Mouse (Mus musculus): ENCODE data around the gene Nmt1. TPM values are rescaled to one million over a fixed set of nuclear protein-coding genes. Genes with fewer than 3 reads are reported as not detected.

The Nmt1 gene
- polyA plus RNA-seq, 1 experiment from 2014 or later: 52.2 TPM

DNA sequence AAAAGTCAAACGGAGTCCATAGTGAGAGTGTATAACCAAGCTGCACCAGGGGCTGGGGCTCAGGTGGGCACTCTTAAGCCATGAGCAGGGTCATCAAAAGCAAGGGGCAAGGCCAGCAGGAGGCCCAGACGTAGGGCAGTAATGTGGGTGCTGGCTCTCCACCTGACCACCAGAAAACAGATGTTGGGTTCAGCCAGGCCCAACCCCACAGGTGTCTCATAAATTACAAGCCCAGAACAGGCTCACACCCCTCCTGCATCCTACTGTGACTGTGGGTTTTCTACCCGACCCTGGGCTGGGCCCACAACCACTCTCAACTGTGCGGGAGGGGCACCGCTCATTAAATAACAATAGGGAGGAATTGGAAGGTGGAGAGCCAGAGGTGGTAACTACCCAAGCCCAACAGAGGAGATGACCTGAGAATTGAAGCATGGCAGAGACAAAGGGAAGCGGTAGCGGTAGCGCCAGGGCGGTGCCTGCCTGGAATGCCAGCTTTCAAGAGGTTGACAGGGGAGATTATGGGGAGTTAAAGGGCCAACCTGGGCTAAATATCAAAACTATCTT is 67.2 kb downstream of the Nmt1 start:
- Histone ChIP-seq H3K27ac (peak overlapping the region; percentile 76), H3K9me3 (no peaks in the 10 kb centered on the region), H3K27me3 (replicated peaks) (peaks cover under 1% of the 10 kb centered on the region; the same call in 1 of the 2 replicates), H3K4me3 (replicated peaks) (no peak overlapping the region), H3K9ac (no peak overlapping the region), H3K4me1 (peaks cover 12% of the 10 kb centered on the region), H3K4me2 (no peak overlapping the region), H3K36me3 (no peaks in the 10 kb centered on the region)
- 68% methylated on average over 9 of the region's 9 CpGs for WGBS
- no peak for ATAC-seq (ENCODE audit: insufficient read depth, low FRiP score, low read depth)

GRCm38 (mm10) chr11:103095801-103096200 is 67.8 kb downstream of the Nmt1 start:
- H3K9me3 ChIP-seq: no peaks in the 10 kb centered on the region
- H3K27ac ChIP-seq: no peak overlapping the region
- 92% methylated on average over 6 of the region's 6 CpGs for WGBS
- no peaks in the 10 kb centered on the region for H3K36me3 ChIP-seq
- H3K27me3 ChIP-seq (replicated peaks): peaks cover 3% of the 10 kb centered on the region; the same call in 1 of the 2 replicates
- H3K9ac ChIP-seq: no peak overlapping the region
- no peak for ATAC-seq (ENCODE audit: insufficient read depth, low FRiP score, low read depth)
- H3K4me3 ChIP-seq (replicated peaks): no peak overlapping the region
- no peak overlapping the region for H3K4me2 ChIP-seq
- peaks cover 16% of the 10 kb centered on the region for H3K4me1 ChIP-seq

GRCm38 (mm10) chr11:103096979-103097894 is 69.2 kb downstream of the Nmt1 start:
- Histone ChIP-seq H3K4me3 (replicated peaks) (0 out of 2 replicates have a peak overlapping the region, but pooled peaks have one; percentile 5), H3K36me3 (no peaks in the 10 kb centered on the region), H3K9ac (no peak overlapping the region), H3K4me2 (peak overlapping the region; percentile 48), H3K9me3 (no peaks in the 10 kb centered on the region), H3K27ac (peak overlapping the region; percentile 80), H3K4me1 (peaks cover 31% of the 10 kb centered on the region), H3K27me3 (replicated peaks) (peaks cover 10% of the 10 kb centered on the region; the same call in 1 of the 2 replicates)
- no peak for ATAC-seq (ENCODE audit: insufficient read depth, low FRiP score, low read depth)
- WGBS: 18% methylated on average over 22 of the region's 22 CpGs

- H3K4me3 ChIP-seq (replicated peaks): no peak overlapping the region
- 83% methylated on average over 11 of the region's 11 CpGs for WGBS
- no peak for ATAC-seq (ENCODE audit: insufficient read depth, low FRiP score, low read depth)
- H3K4me1 ChIP-seq: peaks cover 38% of the 10 kb centered on the region
- H3K27ac ChIP-seq: no peak overlapping the region
- peaks cover 10% of the 10 kb centered on the region; the same call in 1 of the 2 replicates for H3K27me3 ChIP-seq (replicated peaks)
- no peaks in the 10 kb centered on the region for H3K36me3 ChIP-seq
- H3K4me2 ChIP-seq: no peak overlapping the region
- H3K9ac ChIP-seq: no peak overlapping the region
- no peaks in the 10 kb centered on the region for H3K9me3 ChIP-seq
Observed at GRCm38 (mm10) chr11:103098531-103099190, 70.7 kb downstream of the Nmt1 start.

GRCm38 (mm10) chr11:103099352-103099940 is 71.5 kb downstream of the Nmt1 start:
- Histone ChIP-seq H3K4me3 (replicated peaks) (no peak overlapping the region), H3K4me1 (peaks cover 40% of the 10 kb centered on the region), H3K9ac (no peak overlapping the region), H3K9me3 (no peaks in the 10 kb centered on the region), H3K4me2 (no peak overlapping the region), H3K27ac (no peak overlapping the region), H3K36me3 (no peaks in the 10 kb centered on the region), H3K27me3 (replicated peaks) (peaks cover 10% of the 10 kb centered on the region; the same call in 1 of the 2 replicates)
- 68% methylated on average over 12 of the region's 12 CpGs for WGBS
- ATAC-seq (ENCODE audit: insufficient read depth, low FRiP score, low read depth): no peak

DNA sequence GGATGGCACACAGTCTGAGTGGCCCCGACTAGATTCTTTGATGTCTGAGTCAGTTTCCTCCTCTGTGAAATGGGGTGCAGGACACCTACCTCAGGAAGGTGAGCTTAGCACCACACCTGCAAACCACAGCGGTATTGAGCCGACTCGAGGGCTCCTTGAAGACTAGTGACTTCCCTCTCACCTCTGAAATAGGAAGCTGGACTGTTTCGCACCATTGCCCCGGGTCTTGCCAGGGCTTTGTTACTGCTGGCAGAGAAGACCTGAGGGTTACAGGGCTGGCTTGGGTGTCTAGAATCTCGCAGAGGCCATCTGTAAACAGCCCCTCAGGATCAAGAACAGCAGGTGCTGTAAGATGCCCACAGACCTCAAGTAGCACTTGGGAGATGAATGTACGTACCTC is 72.4 kb downstream of the Nmt1 start:
- H3K4me1 ChIP-seq: peaks cover 40% of the 10 kb centered on the region
- no peak for ATAC-seq (ENCODE audit: insufficient read depth, low FRiP score, low read depth)
- H3K4me3 ChIP-seq (replicated peaks): no peak overlapping the region
- no peak overlapping the region for H3K9ac ChIP-seq
- no peak overlapping the region for H3K27ac ChIP-seq
- no peaks in the 10 kb centered on the region for H3K36me3 ChIP-seq
- H3K9me3 ChIP-seq: no peaks in the 10 kb centered on the region
- H3K27me3 ChIP-seq (replicated peaks): peaks cover 10% of the 10 kb centered on the region; the same call in 1 of the 2 replicates
- WGBS: 73% methylated on average over 8 of the region's 8 CpGs
- no peak overlapping the region for H3K4me2 ChIP-seq

DNA sequence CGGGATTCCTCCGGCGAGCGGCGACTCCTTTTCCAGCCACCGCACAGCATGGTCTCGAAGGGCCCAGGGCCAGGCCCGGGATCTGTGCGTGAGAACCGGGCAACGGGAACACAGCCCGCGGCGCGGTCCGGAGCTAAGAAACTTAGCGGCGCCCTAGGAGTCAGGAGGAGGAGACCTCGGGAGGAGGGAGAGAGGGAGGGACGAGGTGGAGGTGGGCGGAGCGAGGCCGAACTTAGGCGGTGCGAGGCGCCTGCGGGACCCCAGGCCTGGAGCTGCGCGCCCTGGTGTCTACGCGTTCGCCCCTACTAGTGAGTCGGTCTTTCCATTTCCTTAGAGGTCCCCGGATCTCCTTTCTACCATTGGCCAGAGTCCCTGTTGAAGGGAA is 73.5 kb downstream of the Nmt1 start, which contains the start of the genes Plcd3 and Acbd4:
Gene Plcd3 (minus strand): TSS at position 178 of the 385 bp plus-strand sequence.
Gene Acbd4 (plus strand): TSS at position 202 of the 385 bp plus-strand sequence.
- no peaks in the 10 kb centered on the region for H3K36me3 ChIP-seq
- H3K27ac ChIP-seq: 0 out of 2 replicates have a peak within 1 kb of the TSS, but pooled peaks have one; percentile 32
- H3K4me1 ChIP-seq: peaks cover 40% of the 10 kb centered on the region
- 0% methylated on average over 34 of the region's 34 CpGs for whole genome bisulfite sequencing
- H3K4me2 ChIP-seq: peak within 1 kb of the TSS; percentile 89
- H3K9ac ChIP-seq: peak within 1 kb of the TSS; percentile 26
- H3K4me3 ChIP-seq (replicated peaks): peak within 1 kb of the TSS; percentile 62
- H3K27me3 ChIP-seq (replicated peaks): peaks cover 10% of the 10 kb centered on the region; the same call in 1 of the 2 replicates
- no peaks in the 10 kb centered on the region for H3K9me3 ChIP-seq
- ATAC-seq (ENCODE audit: insufficient read depth, low FRiP score, low read depth): peak; percentile 54; the same call in 1 of the 2 replicates

DNA sequence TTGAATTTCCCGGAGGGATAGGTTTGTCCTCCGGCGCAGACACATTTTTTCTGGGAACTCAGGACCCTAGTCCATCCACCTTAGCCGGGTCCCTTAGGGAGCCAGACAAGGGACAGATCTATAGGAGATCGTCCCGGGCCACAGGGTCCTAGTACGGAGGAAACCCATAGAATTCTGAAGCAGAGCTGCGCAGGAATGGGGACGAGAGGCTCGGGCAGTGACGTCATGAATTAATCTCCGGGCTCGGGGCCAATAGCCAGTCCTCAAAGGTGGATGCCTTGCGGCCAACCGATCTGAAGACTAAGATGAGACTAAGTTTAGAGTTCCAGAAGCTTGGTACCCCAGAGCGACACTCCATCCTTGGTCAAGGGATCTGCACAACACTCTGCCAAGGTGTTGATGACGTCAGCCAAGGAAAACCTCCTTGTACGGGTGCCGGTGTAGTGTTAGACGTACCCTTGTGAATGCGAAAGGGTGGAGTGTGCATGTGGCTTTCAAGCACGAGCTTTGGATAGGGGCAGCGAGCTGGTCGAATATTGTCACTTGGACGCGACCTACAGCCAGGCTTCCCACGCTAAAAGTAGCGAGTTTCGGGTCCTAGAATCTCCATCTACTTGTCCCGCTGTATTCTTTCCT is 74.0 kb downstream of the Nmt1 start:
- H3K36me3 ChIP-seq: no peaks in the 10 kb centered on the region
- H3K4me3 ChIP-seq (replicated peaks): peak overlapping the region; percentile 62
- WGBS: 2% methylated on average over 30 of the region's 30 CpGs
- peaks cover 38% of the 10 kb centered on the region for H3K4me1 ChIP-seq
- H3K4me2 ChIP-seq: peak overlapping the region; percentile 89
- H3K27me3 ChIP-seq (replicated peaks): peaks cover 10% of the 10 kb centered on the region; the same call in 1 of the 2 replicates
- H3K27ac ChIP-seq: 0 out of 2 replicates have a peak overlapping the region, but pooled peaks have one; percentile 32
- H3K9me3 ChIP-seq: no peaks in the 10 kb centered on the region
- H3K9ac ChIP-seq: peak overlapping the region; percentile 26
- 0 out of 2 replicates have a peak, but pooled peaks have one; percentile 6 for ATAC-seq (ENCODE audit: insufficient read depth, low FRiP score, low read depth)

GRCm38 (mm10) chr11:103102725-103103349 is 74.8 kb downstream of the Nmt1 start:
- peak overlapping the region; percentile 26 for H3K9ac ChIP-seq
- ATAC-seq (ENCODE audit: insufficient read depth, low FRiP score, low read depth): peak; percentile 92

GRCm38 (mm10) chr11:103103621-103104020 is 75.6 kb downstream of the Nmt1 start:
- Histone ChIP-seq H3K27ac (no peak overlapping the region), H3K36me3 (no peaks in the 10 kb centered on the region), H3K4me3 (replicated peaks) (peak overlapping the region; percentile 62), H3K4me1 (peaks cover 30% of the 10 kb centered on the region), H3K9me3 (no peaks in the 10 kb centered on the region), H3K4me2 (peak overlapping the region; percentile 89), H3K9ac (0 out of 2 replicates have a peak overlapping the region, but pooled peaks have one; percentile 26), H3K27me3 (replicated peaks) (peaks cover 10% of the 10 kb centered on the region; the same call in 1 of the 2 replicates)
- 54% methylated on average over 8 of the region's 8 CpGs for WGBS
- ATAC-seq (ENCODE audit: insufficient read depth, low FRiP score, low read depth): no peak

More at GRCm38 (mm10) chr11:103102725-103103349, 74.8 kb downstream of the Nmt1 start:
- Histone ChIP-seq H3K4me1 (peaks cover 30% of the 10 kb centered on the region), H3K36me3 (no peaks in the 10 kb centered on the region), H3K27me3 (replicated peaks) (peaks cover 10% of the 10 kb centered on the region; the same call in 1 of the 2 replicates), H3K4me3 (replicated peaks) (peak overlapping the region; percentile 62), H3K27ac (peak overlapping the region; percentile 6; the same call in 1 of the 2 replicates), H3K9me3 (no peaks in the 10 kb centered on the region), H3K4me2 (peak overlapping the region; percentile 89)
- WGBS: 1% methylated on average over 35 of the region's 35 CpGs
